Mouse (Mus musculus) kidney, adult 2 months (tissue): ENCODE results near the gene Cldn7.

Source experiments
- CTCF ChIP-seq: fragments of 200-500 bp; conservative IDR thresholded peaks from 2 replicates; pipeline ENCODE4 v1.5.1; 2011; ENCODE audit warnings: low read depth, mild to moderate bottlenecking, control low read depth, low read length, moderate library complexity, mixed read lengths; ENCODE audit not compliant: insufficient read depth, insufficient read length
- POLR2A ChIP-seq: fragments of 200-500 bp; IDR thresholded peaks from one replicate; pipeline ENCODE4 v1.6.1; 2011; ENCODE audit warnings: low read depth, low read length, control low read depth

- TF ChIP-seq POLR2A = no peak
- no peak for TF ChIP-seq CTCF
Observed at GRCm38 (mm10) chr11:69939731-69940130, 24.8 kb upstream of the Cldn7 start.
